Mouse (Mus musculus) midbrain, embryonic 15.5 days (tissue): ENCODE measurements around the gene Wfdc8. TPM values are rescaled to one million over a fixed set of nuclear protein-coding genes. Genes with fewer than 3 reads are reported as not detected.
A peak's percentile ranks its signal among the peaks of the same experiment; 100 is the strongest.
"Not testable (repeated sequence)": the region's sequence is repeated elsewhere in the genome, so short reads cannot be mapped to it uniquely, and the experiment has no call there.

Experiments used
- ATAC-seq: fragments of 200-750 bp; cut with Nextera tagmentation; replicated peaks from 2 replicates; pipeline ENCODE4 v1.8.0; 2017; ENCODE audit warnings: moderate TSS enrichment
- H3K27ac ChIP-seq: fragments of 300-500 bp; sonication (generic); 2 replicates; pipeline ENCODE4 v1.5.1; 2015; ENCODE audit warnings: mild to moderate bottlenecking, inconsistent platforms
- H3K27me3 ChIP-seq: fragments of 300-500 bp; sonication (generic); replicated peaks from 2 replicates; pipeline ENCODE4 v1.6.1; 2015; ENCODE audit warnings: inconsistent platforms
- H3K36me3 ChIP-seq: fragments of 300-500 bp; sonication (generic); replicated peaks from 2 replicates; pipeline ENCODE4 v1.6.1; 2015; ENCODE audit warnings: inconsistent platforms
- H3K4me1 ChIP-seq: fragments of 300-500 bp; sonication (generic); 2 replicates; pipeline ENCODE4 v1.6.1; 2015; ENCODE audit warnings: inconsistent platforms
- H3K4me2 ChIP-seq: fragments of 300-500 bp; sonication (generic); 2 replicates; pipeline ENCODE4 v1.6.1; 2015; ENCODE audit warnings: inconsistent platforms, mild to moderate bottlenecking, moderate library complexity
- H3K4me3 ChIP-seq: fragments of 300-500 bp; sonication (generic); 2 replicates; pipeline ENCODE4 v1.5.1; 2015; ENCODE audit warnings: mild to moderate bottlenecking, inconsistent platforms
- H3K9ac ChIP-seq: fragments of 300-500 bp; sonication (generic); 2 replicates; pipeline ENCODE4 v1.6.1; 2015; ENCODE audit warnings: mild to moderate bottlenecking, inconsistent platforms
- H3K9me3 ChIP-seq: fragments of 300-500 bp; sonication (generic); 2 replicates; pipeline ENCODE4 v1.6.1; 2016; ENCODE audit warnings: inconsistent platforms
- WGBS: fragments of 180-500 bp; shearing (Covaris S2); methylation state at CpG from one replicate; pipeline ENCODE4 v1.1.7; 2015; ENCODE audit warnings: mixed read lengths; 5-methylcytosine and 5-hydroxymethylcytosine counted together
- polyA plus RNA-seq: library from polyadenylated mRNA; unstranded; fragments of >200 nt; fragmentation: Nextera tagmentation; extraction: Ambion mirVana; gene quantifications from 2 replicates; pipeline ENCODE4 v1.2.1, GENCODE M21; 2015

Wfdc8 gene
- polyA plus RNA-seq, 1 experiment from 2014 or later, result not detected

DNA sequence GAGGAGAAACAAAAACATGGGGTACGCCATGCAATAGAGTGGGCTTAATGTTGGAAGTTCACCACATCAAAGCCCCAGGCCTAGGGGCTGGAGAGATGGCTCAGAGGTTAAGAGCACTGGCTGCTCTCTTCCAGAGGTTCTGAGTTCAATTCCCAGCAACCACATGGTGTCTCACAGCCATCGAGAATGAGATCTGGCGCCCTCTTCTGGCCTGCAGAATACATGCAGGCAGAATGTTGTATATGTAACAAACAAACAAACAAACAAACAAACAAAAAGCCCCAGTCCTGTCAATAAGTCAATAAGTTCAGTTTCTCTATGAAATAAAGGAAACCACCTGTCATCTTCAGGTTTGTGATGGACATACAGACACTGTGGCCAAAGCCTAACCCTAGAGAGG, 13.2 kb downstream of the Wfdc8 start:
- Histone ChIP-seq H3K27ac (no peak overlapping the region), H3K27me3 (no peaks in the 10 kb centered on the region), H3K4me2 (no peak overlapping the region), H3K9ac (no peak overlapping the region), H3K4me1 (no peaks in the 10 kb centered on the region), H3K4me3 (no peak overlapping the region), H3K36me3 (no peaks in the 10 kb centered on the region), H3K9me3 (no peaks in the 10 kb centered on the region)
- ATAC-seq, result no peak
- WGBS, result 63% methylated on average over 3 of the region's 3 CpGs

DNA sequence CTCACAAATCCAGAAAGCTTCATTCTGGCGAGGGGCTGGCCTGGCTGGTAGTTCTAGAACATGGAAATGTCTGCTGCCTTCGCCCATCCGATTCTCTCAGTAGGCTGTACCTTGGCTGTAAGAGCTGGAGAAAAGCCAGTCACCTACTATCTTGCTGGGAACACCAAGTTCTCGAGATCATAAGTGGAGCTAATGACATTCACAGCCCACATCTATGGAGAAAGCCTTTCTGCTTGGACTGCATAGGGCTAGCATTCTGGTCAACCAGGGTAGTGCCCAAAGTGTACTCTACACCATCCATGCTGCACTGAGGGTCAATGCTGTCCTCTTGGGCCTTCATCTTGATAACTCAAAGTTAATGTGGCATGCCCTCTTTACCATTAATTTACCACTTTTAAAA, 19.9 kb downstream of the Wfdc8 start, which contains the start of gene Eppin:
Eppin (minus strand) TSS at position 101 of the 400 bp plus-strand sequence.
- no peak for ATAC-seq
- H3K9me3 ChIP-seq, result no peaks in the 10 kb centered on the region
- H3K4me3 ChIP-seq, result no peak within 1 kb of the TSS
- H3K9ac ChIP-seq, result no peak within 1 kb of the TSS
- no peaks in the 10 kb centered on the region for H3K4me1 ChIP-seq
- no peaks in the 10 kb centered on the region for H3K27me3 ChIP-seq
- 78% methylated on average over 4 of the region's 4 CpGs for WGBS
- no peaks in the 10 kb centered on the region for H3K36me3 ChIP-seq
- no peak within 1 kb of the TSS for H3K4me2 ChIP-seq
- no peak within 1 kb of the TSS for H3K27ac ChIP-seq

DNA sequence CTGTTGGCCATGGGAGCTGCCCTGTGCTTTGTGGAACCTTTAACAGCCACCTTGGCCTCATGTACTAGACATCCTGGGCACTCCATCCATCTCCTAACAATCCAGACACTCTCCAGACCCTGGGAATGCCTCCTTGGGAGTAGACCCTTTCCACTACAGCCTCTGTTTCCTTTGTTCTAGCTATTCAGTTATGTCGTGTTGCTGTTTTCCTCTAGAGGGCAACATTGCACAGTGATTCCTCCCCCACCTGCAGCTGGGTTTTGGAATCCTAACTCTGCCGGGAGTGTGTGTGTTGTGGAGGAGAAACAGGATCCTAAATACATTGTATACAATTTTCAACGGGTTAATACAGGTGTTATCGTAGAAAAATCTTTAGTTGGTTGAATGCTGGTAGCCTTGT, 21.4 kb downstream of the Wfdc8 start:
- no peak overlapping the region for H3K4me3 ChIP-seq
- no peaks in the 10 kb centered on the region for H3K9me3 ChIP-seq
- H3K27me3 ChIP-seq, result no peaks in the 10 kb centered on the region
- 8% methylated on average over 4 of the region's 4 CpGs for WGBS
- no peak overlapping the region for H3K4me2 ChIP-seq
- no peak overlapping the region for H3K27ac ChIP-seq
- no peak overlapping the region for H3K9ac ChIP-seq
- H3K36me3 ChIP-seq, result no peaks in the 10 kb centered on the region
- no peaks in the 10 kb centered on the region for H3K4me1 ChIP-seq
- ATAC-seq, result no peak

DNA sequence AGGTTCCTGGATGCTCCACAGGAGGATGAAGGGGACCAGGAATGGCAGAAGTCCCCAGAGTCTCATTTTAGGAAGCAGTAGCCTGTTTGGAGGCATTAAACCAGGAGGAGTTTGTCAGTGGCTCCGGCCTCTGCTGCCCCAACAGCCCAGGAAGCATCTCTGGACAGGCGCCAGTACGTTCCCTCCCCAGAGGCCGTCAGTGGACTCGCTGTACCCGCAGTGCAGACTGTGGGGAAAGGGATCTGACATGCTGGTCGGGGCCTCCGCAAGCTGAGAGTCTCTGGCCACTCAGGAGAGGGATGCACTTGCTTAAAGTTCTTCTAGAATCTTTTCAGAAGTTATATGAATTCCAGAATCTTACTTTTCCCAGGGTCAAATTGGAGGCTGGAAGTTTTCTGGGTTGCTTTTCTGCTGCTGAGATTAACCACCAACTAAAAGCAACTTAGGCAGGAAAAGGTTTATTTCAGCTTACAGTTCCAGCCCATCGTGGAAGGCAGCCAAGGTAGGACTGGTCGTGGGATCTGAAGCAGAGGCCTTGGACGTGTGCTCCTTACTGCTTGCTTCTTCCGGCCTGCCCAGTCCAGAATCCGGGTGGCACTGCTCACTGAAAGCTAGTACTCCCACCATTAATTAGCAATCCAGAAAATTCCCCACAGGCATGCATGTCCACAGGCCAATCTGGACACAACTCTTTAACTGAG, 28.3 kb downstream of the Wfdc8 start, which contains the start of gene Wfdc6a:
Wfdc6a (minus strand) TSS at position 423 of the 701 bp plus-strand sequence.
- not testable (repeated sequence) for H3K4me2 ChIP-seq, H3K27ac ChIP-seq, H3K4me1 ChIP-seq, H3K4me3 ChIP-seq, H3K9me3 ChIP-seq, H3K9ac ChIP-seq, ATAC-seq, H3K36me3 ChIP-seq, H3K27me3 ChIP-seq
- 59% methylated on average over 13 of the region's 13 CpGs for WGBS

DNA sequence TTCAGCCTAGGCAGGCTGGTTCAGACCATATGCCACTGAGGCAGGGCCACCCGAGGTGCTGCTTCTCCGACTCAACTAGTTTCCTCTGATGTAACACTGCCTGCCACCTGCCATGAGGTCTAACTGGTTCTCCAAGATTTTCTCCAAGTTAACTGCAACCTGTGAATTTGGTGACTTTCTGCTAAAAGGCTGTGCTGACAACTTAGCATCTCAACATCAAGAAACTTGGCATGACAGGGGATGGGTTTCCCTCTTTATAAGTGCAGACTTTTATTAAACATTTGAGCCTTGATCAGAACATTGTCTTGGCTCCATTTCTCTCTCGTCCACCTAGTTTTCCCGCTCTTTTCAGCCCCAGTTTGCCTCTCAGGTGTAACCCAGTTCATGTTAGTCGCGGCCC, 40.1 kb downstream of the Wfdc8 start, which contains the start of gene Spint3:
Spint3 (minus strand) TSS at position 101 of the 400 bp plus-strand sequence.
- H3K4me3 ChIP-seq, H3K4me1 ChIP-seq, H3K27ac ChIP-seq, H3K36me3 ChIP-seq, ATAC-seq, H3K27me3 ChIP-seq, H3K9me3 ChIP-seq, H3K9ac ChIP-seq, H3K4me2 ChIP-seq: not testable (repeated sequence)
- WGBS, result 90% methylated on average over 6 of the region's 6 CpGs

DNA sequence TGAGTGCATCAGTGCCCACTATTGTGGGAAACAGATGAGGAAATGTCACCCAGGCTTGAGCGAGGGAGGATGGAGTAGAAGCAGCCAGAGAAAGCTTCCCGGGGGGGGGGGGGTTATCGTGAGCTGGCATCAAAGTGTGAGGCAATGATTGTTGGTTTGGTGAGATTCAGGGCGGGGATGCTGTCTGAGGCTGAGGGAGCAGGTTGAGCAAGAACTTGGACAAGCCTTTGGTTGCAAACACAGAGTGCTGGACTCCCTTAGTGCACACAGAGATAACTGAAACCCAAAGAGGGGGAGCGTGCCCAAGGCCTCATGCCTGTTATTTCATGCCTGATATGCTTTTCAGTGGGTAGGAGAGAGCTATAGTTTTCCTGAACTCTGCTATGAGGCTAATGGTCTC, 46.0 kb downstream of the Wfdc8 start:
- H3K4me1 ChIP-seq, result peaks cover 16% of the 10 kb centered on the region
- no peak overlapping the region for H3K9ac ChIP-seq
- no peak overlapping the region for H3K27ac ChIP-seq
- no peak for ATAC-seq
- peaks cover 9% of the 10 kb centered on the region for H3K27me3 ChIP-seq
- H3K36me3 ChIP-seq, result no peaks in the 10 kb centered on the region
- H3K4me2 ChIP-seq, result no peak overlapping the region
- 89% methylated on average over 5 of the region's 5 CpGs for WGBS
- H3K4me3 ChIP-seq, result no peak overlapping the region
- no peaks in the 10 kb centered on the region for H3K9me3 ChIP-seq

DNA sequence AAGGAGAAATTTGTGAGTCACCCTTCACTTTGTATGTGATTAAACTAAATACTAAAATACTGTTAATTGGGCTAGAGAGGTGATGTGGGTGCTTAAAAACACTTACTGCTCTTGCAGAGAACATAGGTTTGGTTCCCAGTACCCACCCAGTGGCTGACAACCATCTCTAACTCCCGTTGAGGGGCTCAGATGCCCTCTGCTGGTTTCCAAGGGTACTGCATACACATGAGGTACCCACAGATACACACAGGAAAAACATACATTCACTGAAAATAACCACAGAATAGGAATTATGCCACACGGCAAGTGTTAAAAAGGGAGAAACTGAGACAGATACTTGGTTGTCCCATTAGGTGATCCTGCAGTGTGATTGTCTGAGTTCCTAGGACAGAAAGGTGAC, 46.4 kb downstream of the Wfdc8 start:
- H3K4me3 ChIP-seq, result no peak overlapping the region
- H3K36me3 ChIP-seq, result no peaks in the 10 kb centered on the region
- no peak for ATAC-seq
- peaks cover 19% of the 10 kb centered on the region for H3K4me1 ChIP-seq
- no peak overlapping the region for H3K27ac ChIP-seq
- H3K9me3 ChIP-seq, result no peaks in the 10 kb centered on the region
- no peak overlapping the region for H3K4me2 ChIP-seq
- H3K9ac ChIP-seq, result no peak overlapping the region
- H3K27me3 ChIP-seq, result peaks cover 13% of the 10 kb centered on the region
- 82% methylated on average over 2 of the region's 2 CpGs for WGBS

DNA sequence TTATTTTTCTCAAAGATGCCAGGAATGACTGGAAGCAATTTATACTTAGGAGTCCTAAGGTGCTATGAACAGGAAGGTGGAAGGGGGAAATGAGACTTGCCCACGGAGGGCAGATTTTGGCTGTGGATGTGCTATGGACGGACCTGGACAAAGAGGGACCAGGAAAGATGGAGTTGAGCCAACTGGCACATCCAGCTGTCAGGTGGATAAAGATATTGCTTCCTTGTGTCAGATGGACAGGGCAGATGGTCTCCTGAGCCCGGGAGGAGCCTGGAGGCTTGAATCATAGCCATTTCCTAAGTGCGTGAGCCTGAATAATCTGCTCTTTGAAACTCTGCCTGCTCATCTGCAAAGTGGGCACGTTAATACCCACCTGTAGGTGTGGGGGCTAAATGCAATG, 49.1 kb downstream of the Wfdc8 start:
- no peak for ATAC-seq
- H3K4me3 ChIP-seq, result no peak overlapping the region
- H3K9ac ChIP-seq, result no peak overlapping the region
- no peak overlapping the region for H3K27ac ChIP-seq
- WGBS, result 63% methylated on average over 5 of the region's 5 CpGs
- H3K9me3 ChIP-seq, result no peaks in the 10 kb centered on the region
- peaks cover 19% of the 10 kb centered on the region for H3K4me1 ChIP-seq
- H3K4me2 ChIP-seq, result peak overlapping the region; percentile 98; the same call in 1 of the 2 replicates
- H3K27me3 ChIP-seq, result peaks cover 17% of the 10 kb centered on the region
- H3K36me3 ChIP-seq, result no peaks in the 10 kb centered on the region

DNA sequence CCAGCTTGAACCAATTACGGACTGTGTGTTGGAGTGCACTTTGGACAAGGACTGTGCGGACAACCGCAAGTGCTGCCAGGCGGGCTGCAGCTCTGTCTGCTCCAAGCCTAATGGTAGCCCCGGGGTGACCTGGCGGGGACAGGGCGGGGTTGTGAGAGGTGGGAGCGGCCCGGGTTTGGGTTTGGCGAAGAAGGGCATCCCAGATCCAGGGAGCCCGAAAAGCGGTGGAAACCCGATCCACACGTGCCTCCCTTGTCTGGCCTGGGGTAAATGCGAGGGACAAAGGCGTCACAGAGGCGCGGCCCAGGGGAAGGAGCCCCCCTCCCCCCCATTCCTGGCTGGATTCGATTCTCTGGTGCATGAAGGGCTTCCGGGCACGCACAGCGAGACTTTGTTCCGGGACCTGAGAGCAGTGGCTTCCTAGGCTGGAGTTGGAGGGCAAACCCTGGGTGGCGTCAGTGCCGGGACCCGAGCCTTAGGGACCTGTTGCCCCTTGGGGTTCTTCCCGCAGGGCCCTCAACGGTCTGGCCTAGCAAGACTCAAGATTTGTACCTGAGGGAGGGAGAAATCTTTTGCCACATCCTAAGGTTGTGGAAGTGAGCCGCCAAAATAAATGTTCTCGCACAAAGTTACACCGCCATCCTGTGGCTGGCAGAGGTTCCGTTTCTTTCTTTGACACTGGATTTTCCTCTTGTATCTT, 49.9 kb downstream of the Wfdc8 start:
- peak overlapping the region; percentile 53 for H3K9ac ChIP-seq
- H3K4me3 ChIP-seq, result peak overlapping the region; percentile 44
- no peak overlapping the region for H3K27ac ChIP-seq
- H3K4me2 ChIP-seq, result peak overlapping the region; percentile 98
- no peaks in the 10 kb centered on the region for H3K36me3 ChIP-seq
- peak; percentile 54; the same call in 1 of the 2 replicates for ATAC-seq
- WGBS, result under 1% methylated on average over 32 of the region's 32 CpGs
- no peaks in the 10 kb centered on the region for H3K9me3 ChIP-seq
- H3K27me3 ChIP-seq, result peaks cover 17% of the 10 kb centered on the region
- peaks cover 19% of the 10 kb centered on the region for H3K4me1 ChIP-seq

DNA sequence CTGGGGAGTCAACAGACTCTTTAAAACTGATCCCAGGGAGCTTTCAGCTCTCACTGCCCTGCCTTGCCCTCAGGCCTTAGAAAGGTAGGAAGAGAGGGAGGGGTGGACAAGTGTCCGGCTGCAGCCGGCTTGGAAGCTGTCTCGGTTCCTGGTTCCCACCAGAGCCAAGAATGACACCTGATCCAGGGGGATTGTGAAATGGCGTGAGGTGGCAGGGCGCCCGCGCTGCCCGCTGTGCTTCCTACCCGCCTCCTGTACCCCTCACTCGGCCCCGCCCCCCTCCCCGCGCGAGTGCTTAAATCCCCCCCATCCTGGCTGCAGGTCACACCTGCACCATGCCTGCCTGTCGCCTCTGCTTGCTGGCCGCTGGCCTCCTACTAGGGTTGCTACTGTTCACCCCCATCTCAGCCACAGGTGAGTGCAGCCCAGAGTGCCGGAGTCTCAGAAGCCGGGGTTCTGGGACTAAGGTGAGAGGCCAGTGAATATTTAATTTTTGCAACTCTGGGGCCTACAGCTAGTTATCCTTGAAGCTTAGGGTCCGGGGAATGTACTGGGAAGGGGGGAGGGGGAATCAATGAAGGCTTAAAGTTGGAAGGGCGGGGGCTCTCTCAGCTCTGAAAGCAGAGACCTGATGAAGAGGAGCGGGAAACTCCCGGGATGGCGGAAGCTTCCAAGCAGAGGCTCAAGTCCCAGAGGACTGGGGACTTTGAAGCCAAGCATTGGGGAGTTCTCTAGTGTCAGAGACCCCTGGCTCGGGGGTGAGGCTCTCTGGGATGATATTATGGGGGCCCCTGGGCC, 50.8 kb downstream of the Wfdc8 start, which contains the start of gene Wfdc2:
Wfdc2 (plus strand) TSS at position 23 of the 798 bp plus-strand sequence.
- H3K4me1 ChIP-seq, result peaks cover 19% of the 10 kb centered on the region
- H3K9me3 ChIP-seq, result no peaks in the 10 kb centered on the region
- no peaks in the 10 kb centered on the region for H3K36me3 ChIP-seq
- H3K27me3 ChIP-seq, result peaks cover 17% of the 10 kb centered on the region
- 3% methylated on average over 24 of the region's 24 CpGs for WGBS
- H3K4me3 ChIP-seq, result peak within 1 kb of the TSS; percentile 44
- H3K27ac ChIP-seq, result no peak within 1 kb of the TSS
- peak within 1 kb of the TSS; percentile 98 for H3K4me2 ChIP-seq
- H3K9ac ChIP-seq, result peak within 1 kb of the TSS; percentile 53
- no peak for ATAC-seq

DNA sequence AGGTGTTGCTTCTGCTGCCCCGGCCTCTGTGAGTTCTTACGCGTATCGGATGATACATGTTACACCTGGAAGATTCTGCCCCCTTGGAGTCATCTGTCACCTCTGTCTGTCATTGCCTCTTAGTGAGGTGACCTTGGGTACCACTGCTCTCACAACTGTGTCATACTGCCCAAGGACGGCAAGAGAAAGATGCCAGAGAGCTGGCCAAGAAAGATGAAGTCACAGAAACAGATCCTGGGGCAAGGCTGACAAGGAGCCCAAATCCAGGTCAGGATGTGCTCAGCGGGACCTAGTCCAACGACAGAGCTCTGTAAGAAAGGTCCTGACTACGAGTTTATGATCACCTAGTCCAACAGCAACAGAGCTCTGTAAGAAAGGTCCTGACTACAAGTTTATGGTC, 53.3 kb downstream of the Wfdc8 start:
- H3K36me3 ChIP-seq, result no peaks in the 10 kb centered on the region
- ATAC-seq, result no peak
- no peak overlapping the region for H3K9ac ChIP-seq
- H3K4me2 ChIP-seq, result no peak overlapping the region
- H3K27ac ChIP-seq, result no peak overlapping the region
- peaks cover 17% of the 10 kb centered on the region for H3K27me3 ChIP-seq
- H3K4me1 ChIP-seq, result peaks cover 19% of the 10 kb centered on the region
- WGBS, result 91% methylated on average over 8 of the region's 8 CpGs
- no peak overlapping the region for H3K4me3 ChIP-seq
- H3K9me3 ChIP-seq, result no peaks in the 10 kb centered on the region

DNA sequence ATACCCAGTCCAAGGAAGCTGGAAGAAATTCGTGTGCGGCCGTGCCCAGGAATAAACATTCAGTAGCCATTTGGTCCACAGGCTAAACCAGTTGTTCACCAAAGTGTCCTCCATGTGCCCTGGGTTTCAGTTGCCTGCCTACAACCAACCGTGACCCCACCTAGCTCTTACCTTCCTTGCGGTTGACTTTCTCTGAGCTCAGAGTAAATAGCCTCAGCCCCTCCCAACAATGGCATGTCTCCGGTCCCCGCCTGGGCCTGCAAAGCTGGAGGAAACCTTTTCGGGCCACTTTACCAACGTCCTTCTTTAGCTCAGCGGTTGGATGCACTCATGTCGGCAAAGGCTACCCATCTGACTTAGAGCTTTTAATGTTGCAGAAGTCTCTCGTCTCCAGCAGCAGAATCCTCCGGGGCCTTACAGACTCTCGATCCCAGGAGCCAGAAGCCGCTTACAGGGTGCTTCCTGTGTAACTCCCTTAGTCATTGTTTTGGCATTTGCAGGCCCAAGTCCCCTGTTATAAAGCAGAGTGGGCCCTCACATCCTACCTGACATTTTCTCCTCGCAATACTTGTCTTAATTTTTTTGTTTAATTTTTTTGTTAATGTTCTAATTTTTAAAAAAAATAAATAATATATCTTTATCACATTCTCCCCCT, 54.3 kb downstream of the Wfdc8 start:
- H3K27ac ChIP-seq, result no peak overlapping the region
- H3K4me1 ChIP-seq, result peaks cover 19% of the 10 kb centered on the region
- no peak for ATAC-seq
- no peak overlapping the region for H3K4me2 ChIP-seq
- H3K36me3 ChIP-seq, result no peaks in the 10 kb centered on the region
- WGBS, result 49% methylated on average over 16 of the region's 16 CpGs
- peaks cover 17% of the 10 kb centered on the region for H3K27me3 ChIP-seq
- no peaks in the 10 kb centered on the region for H3K9me3 ChIP-seq
- no peak overlapping the region for H3K4me3 ChIP-seq
- H3K9ac ChIP-seq, result no peak overlapping the region
